Mouse (Mus musculus): ENCODE data around the gene Fbxw7.

GRCm38 (mm10) chr3:84839499-84839898 lies 24.4 kb downstream of the Fbxw7 start:
- TF ChIP-seq POLR2A (IDR thresholded peaks at IDR 0.05; ENCODE audit: low read depth, low read length) = no peak
- no peak for TF ChIP-seq CTCF (conservative IDR thresholded peaks at IDR 0.05; ENCODE audit: insufficient read depth, insufficient read length, low read depth, low read length)

Data from kidney, adult 2 months (tissue).